Mouse (Mus musculus): Measurements from ENCODE around the gene Plekhg1. TPM values are rescaled to one million over a fixed set of nuclear protein-coding genes. Genes with fewer than 3 reads are reported as not detected.

The Plekhg1 gene
- polyA plus RNA-seq, 1 experiment = under 0.01 TPM

GRCm38 (mm10) chr10:3973589-3974070, 233.5 kb downstream of the Plekhg1 start:
- Histone ChIP-seq H3K27me3 (ENCODE audit: control insufficient read depth, insufficient read depth, insufficient read length) (no peaks in the 10 kb centered on the region), H3K79me2 (ENCODE audit: control insufficient read depth, insufficient read depth) (peaks cover 38% of the 10 kb centered on the region), H3K36me3 (ENCODE audit: control insufficient read depth, insufficient read depth) (peaks cover 4% of the 10 kb centered on the region), H3K4me3 (peak overlapping the region; percentile 89), H3ac (ENCODE audit: control insufficient read depth, insufficient read length) (peak overlapping the region; percentile 79), H3K4me2 (ENCODE audit: low read depth) (peak overlapping the region; percentile 90)
- TF ChIP-seq TCF12 (IDR thresholded peaks at IDR 0.05; ENCODE audit: insufficient read depth, poor library complexity, severe bottlenecking) = no peak
- no peak for TF ChIP-seq SRF (IDR thresholded peaks at IDR 0.05; ENCODE audit: control insufficient read depth, insufficient read length, low read depth)
- no peak for TF ChIP-seq MYOG (IDR thresholded peaks at IDR 0.05; ENCODE audit: control insufficient read depth in 1 of 3, insufficient read depth in 1 of 3, insufficient read length in 2 of 3, low read depth in 2 of 3)
- TF ChIP-seq E2F4 (IDR thresholded peaks at IDR 0.05; ENCODE audit: insufficient read depth) = peak; percentile 39
- TF ChIP-seq MYOD1 (IDR thresholded peaks at IDR 0.05; ENCODE audit: control insufficient read depth in 1 of 3, insufficient read length in 2 of 3, low read depth in 2 of 3) = no peak
- TF ChIP-seq POLR2A (IDR thresholded peaks at IDR 0.05; ENCODE audit: insufficient read length, low read depth) = peak; percentile 82
- peak; percentile 87 for TF ChIP-seq CEBPB (IDR thresholded peaks at IDR 0.05; ENCODE audit: insufficient read depth, poor library complexity, severe bottlenecking)
- TF ChIP-seq POLR2AphosphoS2 (IDR thresholded peaks at IDR 0.05; ENCODE audit: insufficient read length, low read depth) = peak; percentile 91
- no peak for TF ChIP-seq REST (IDR thresholded peaks at IDR 0.05; ENCODE audit: insufficient read depth, insufficient read length)
- no peak for TF ChIP-seq USF1 (IDR thresholded peaks at IDR 0.05; ENCODE audit: low read depth)
- no peak for TF ChIP-seq TCF3 (IDR thresholded peaks at IDR 0.05; ENCODE audit: insufficient read length, low read depth)
- peak; percentile 87 for TF ChIP-seq MAX (IDR thresholded peaks at IDR 0.05; ENCODE audit: low read depth)

DNA sequence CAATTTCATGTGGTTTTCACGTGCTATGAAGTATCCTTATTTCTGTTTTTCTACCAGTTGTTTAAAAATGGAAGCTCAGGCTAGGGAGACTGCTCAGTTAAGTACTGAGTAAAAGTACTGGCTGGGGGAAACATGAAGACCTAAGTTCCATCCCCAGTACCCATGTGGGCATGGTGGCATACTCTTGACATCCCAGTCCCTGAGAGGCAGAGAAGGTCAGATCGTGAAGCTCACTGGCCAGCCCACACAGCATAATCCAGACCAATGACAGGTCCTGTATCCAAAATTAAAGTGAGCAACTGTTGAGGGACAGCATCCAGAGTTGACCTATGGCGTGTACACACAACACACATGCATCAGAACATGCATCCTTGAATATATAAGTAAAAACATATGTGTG, 234.2 kb downstream of the Plekhg1 start:
- H3ac ChIP-seq (ENCODE audit: control insufficient read depth, insufficient read length) = peak overlapping the region; percentile 79
- no peaks in the 10 kb centered on the region for H3K27me3 ChIP-seq (ENCODE audit: control insufficient read depth, insufficient read depth, insufficient read length)
- TF ChIP-seq MAX (IDR thresholded peaks at IDR 0.05; ENCODE audit: low read depth) (no peak), E2F4 (IDR thresholded peaks at IDR 0.05; ENCODE audit: insufficient read depth) (no peak)
- H3K4me3 ChIP-seq = peak overlapping the region; percentile 89
- peaks cover 38% of the 10 kb centered on the region for H3K79me2 ChIP-seq (ENCODE audit: control insufficient read depth, insufficient read depth)
- H3K4me2 ChIP-seq (ENCODE audit: low read depth) = peak overlapping the region; percentile 90
- H3K36me3 ChIP-seq (ENCODE audit: control insufficient read depth, insufficient read depth) = peaks cover 12% of the 10 kb centered on the region

DNA sequence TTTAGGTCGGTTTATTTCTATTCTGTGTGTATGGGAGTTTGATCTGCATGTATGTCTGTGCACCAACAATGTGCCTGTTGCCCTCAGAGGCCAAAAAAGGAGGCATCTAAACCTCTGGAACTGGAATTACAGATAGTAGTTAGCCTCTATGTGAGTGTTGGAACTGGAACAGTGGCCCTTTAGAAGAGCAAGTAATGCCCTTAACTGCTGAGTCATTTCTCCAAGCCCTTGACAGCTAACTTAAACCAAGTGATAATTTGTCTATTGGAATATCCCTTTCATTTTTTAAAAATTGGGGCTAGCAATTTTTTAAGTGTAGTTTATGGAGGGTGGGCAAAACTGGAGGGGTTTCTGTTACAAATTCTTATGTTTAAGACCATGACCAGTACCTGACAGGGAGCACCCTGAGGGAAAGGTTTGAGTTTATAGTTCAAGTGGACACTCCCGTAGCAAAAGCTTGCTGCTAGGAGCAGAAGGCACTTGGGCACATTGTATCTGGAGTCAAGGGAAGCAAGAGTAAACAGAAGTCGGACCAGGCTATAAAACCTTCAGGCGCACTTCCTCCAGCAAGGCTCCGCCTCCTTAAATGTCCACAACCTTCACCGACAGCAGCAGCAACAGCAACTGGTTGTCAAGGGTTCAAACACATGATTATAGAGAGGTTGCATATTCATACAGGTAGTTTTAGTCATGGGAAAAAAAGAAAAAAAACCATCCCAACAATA, 235.9 kb downstream of the Plekhg1 start:
- TF ChIP-seq MAX (IDR thresholded peaks at IDR 0.05; ENCODE audit: low read depth) = no peak
- no peak for TF ChIP-seq MYOD1 (IDR thresholded peaks at IDR 0.05; ENCODE audit: control insufficient read depth in 1 of 3, insufficient read length in 2 of 3, low read depth in 2 of 3)
- TF ChIP-seq E2F4 (IDR thresholded peaks at IDR 0.05; ENCODE audit: insufficient read depth) = no peak
- no peak for TF ChIP-seq TCF12 (IDR thresholded peaks at IDR 0.05; ENCODE audit: insufficient read depth, poor library complexity, severe bottlenecking)
- no peak for TF ChIP-seq SRF (IDR thresholded peaks at IDR 0.05; ENCODE audit: control insufficient read depth, insufficient read length, low read depth)
- no peak for TF ChIP-seq REST (IDR thresholded peaks at IDR 0.05; ENCODE audit: insufficient read depth, insufficient read length)
- no peak for TF ChIP-seq POLR2A (IDR thresholded peaks at IDR 0.05; ENCODE audit: insufficient read length, low read depth)
- TF ChIP-seq CEBPB (IDR thresholded peaks at IDR 0.05; ENCODE audit: insufficient read depth, poor library complexity, severe bottlenecking) = no peak
- no peak for TF ChIP-seq MYOG (IDR thresholded peaks at IDR 0.05; ENCODE audit: control insufficient read depth in 1 of 3, insufficient read depth in 1 of 3, insufficient read length in 2 of 3, low read depth in 2 of 3)
- TF ChIP-seq USF1 (IDR thresholded peaks at IDR 0.05; ENCODE audit: low read depth) = no peak
- no peak for TF ChIP-seq POLR2AphosphoS2 (IDR thresholded peaks at IDR 0.05; ENCODE audit: insufficient read length, low read depth)
- no peak for TF ChIP-seq TCF3 (IDR thresholded peaks at IDR 0.05; ENCODE audit: insufficient read length, low read depth)
- Histone ChIP-seq H3K27me3 (ENCODE audit: control insufficient read depth, insufficient read depth, insufficient read length) (no peaks in the 10 kb centered on the region), H3K36me3 (ENCODE audit: control insufficient read depth, insufficient read depth) (peaks cover 29% of the 10 kb centered on the region)

GRCm38 (mm10) chr10:3976623-3977010, 236.5 kb downstream of the Plekhg1 start:
- Histone ChIP-seq H3K4me3 (no peak overlapping the region), H3ac (ENCODE audit: control insufficient read depth, insufficient read length) (no peak overlapping the region), H3K36me3 (ENCODE audit: control insufficient read depth, insufficient read depth) (peaks cover 33% of the 10 kb centered on the region), H3K79me2 (ENCODE audit: control insufficient read depth, insufficient read depth) (peaks cover 38% of the 10 kb centered on the region), H3K4me2 (ENCODE audit: low read depth) (no peak overlapping the region), H3K27me3 (ENCODE audit: control insufficient read depth, insufficient read depth, insufficient read length) (no peaks in the 10 kb centered on the region)
- no peak for TF ChIP-seq MYOG (IDR thresholded peaks at IDR 0.05; ENCODE audit: control insufficient read depth in 1 of 3, insufficient read depth in 1 of 3, insufficient read length in 2 of 3, low read depth in 2 of 3)
- no peak for TF ChIP-seq POLR2AphosphoS2 (IDR thresholded peaks at IDR 0.05; ENCODE audit: insufficient read length, low read depth)
- TF ChIP-seq TCF3 (IDR thresholded peaks at IDR 0.05; ENCODE audit: insufficient read length, low read depth) = no peak
- no peak for TF ChIP-seq CEBPB (IDR thresholded peaks at IDR 0.05; ENCODE audit: insufficient read depth, poor library complexity, severe bottlenecking)
- no peak for TF ChIP-seq USF1 (IDR thresholded peaks at IDR 0.05; ENCODE audit: low read depth)
- TF ChIP-seq TCF12 (IDR thresholded peaks at IDR 0.05; ENCODE audit: insufficient read depth, poor library complexity, severe bottlenecking) = no peak
- no peak for TF ChIP-seq MYOD1 (IDR thresholded peaks at IDR 0.05; ENCODE audit: control insufficient read depth in 1 of 3, insufficient read length in 2 of 3, low read depth in 2 of 3)
- TF ChIP-seq MAX (IDR thresholded peaks at IDR 0.05; ENCODE audit: low read depth) = no peak
- no peak for TF ChIP-seq POLR2A (IDR thresholded peaks at IDR 0.05; ENCODE audit: insufficient read length, low read depth)
- TF ChIP-seq REST (IDR thresholded peaks at IDR 0.05; ENCODE audit: insufficient read depth, insufficient read length) = no peak
- TF ChIP-seq SRF (IDR thresholded peaks at IDR 0.05; ENCODE audit: control insufficient read depth, insufficient read length, low read depth) = no peak
- TF ChIP-seq E2F4 (IDR thresholded peaks at IDR 0.05; ENCODE audit: insufficient read depth) = no peak

More for the DNA sequence above, 235.9 kb downstream of the Plekhg1 start:
- Histone ChIP-seq H3K4me2 (ENCODE audit: low read depth) (peak overlapping the region; percentile 90), H3ac (ENCODE audit: control insufficient read depth, insufficient read length) (no peak overlapping the region), H3K79me2 (ENCODE audit: control insufficient read depth, insufficient read depth) (peaks cover 38% of the 10 kb centered on the region), H3K4me3 (no peak overlapping the region)

Measured in myocyte (in vitro differentiated cells).